Mouse (Mus musculus) MEL (cell line): ENCODE measurements around the gene Slc36a1. TPM values are rescaled to one million over a fixed set of nuclear protein-coding genes. Genes with fewer than 3 reads are reported as not detected.

ENCODE experiments used
- DNase-seq: peaks from one replicate; pipeline ENCODE4 v3.0.0; 2011; ENCODE audit warnings: low read depth, low spot score
- H3K27ac ChIP-seq: 2 replicates; pipeline ENCODE4 v1.5.1; 2012; ENCODE audit warnings: low read depth, mild to moderate bottlenecking, control low read depth, low read length, moderate library complexity; ENCODE audit not compliant: control insufficient read depth
- H3K27me3 ChIP-seq, 2 experiments: fragments of 150-350 bp in 1 of 2; sonication (generic) in 1 of 2; 2 replicates each; pipeline ENCODE4 v1.6.1; 2012; ENCODE audit warnings: low read length in 2 of 2, mild to moderate bottlenecking in 2 of 2, improper control_type of control experiment in 1 of 2, moderate library complexity in 1 of 2; ENCODE audit not compliant: insufficient read depth in 2 of 2, control insufficient read depth in 1 of 2
- H3K36me3 ChIP-seq, 2 experiments: 2 replicates each; pipeline ENCODE4 v1.6.1; 2012 to 2014; ENCODE audit warnings: low read length in 2 of 2, improper control_type of control experiment in 1 of 2, inconsistent platforms in 1 of 2, mild to moderate bottlenecking in 1 of 2; ENCODE audit not compliant: insufficient read depth in 2 of 2, control insufficient read depth in 1 of 2
- H3K4me1 ChIP-seq, 2 experiments: fragments of 150-350 bp in 1 of 2; sonication (generic) in 1 of 2; 2 replicates each; pipeline ENCODE4 v1.6.1; 2012; ENCODE audit warnings: low read length in 2 of 2, improper control_type of control experiment in 1 of 2, mild to moderate bottlenecking in 1 of 2; ENCODE audit not compliant: insufficient read depth in 2 of 2, control insufficient read depth in 1 of 2
- H3K4me3 ChIP-seq, 2 experiments: fragments of 150-350 bp in 1 of 2; sonication (generic) in 1 of 2; 2 replicates each; pipeline ENCODE4 v1.5.1; 2012; ENCODE audit warnings: low read depth in 2 of 2, low read length in 2 of 2, mild to moderate bottlenecking in 2 of 2, moderate library complexity in 2 of 2, control low read depth in 1 of 2, improper control_type of control experiment in 1 of 2; ENCODE audit not compliant: control insufficient read depth in 1 of 2, insufficient read depth in 1 of 2
- H3K79me2 ChIP-seq: 2 replicates; pipeline ENCODE4 v1.6.1; 2012; ENCODE audit warnings: mild to moderate bottlenecking, low read length, moderate library complexity; ENCODE audit not compliant: control insufficient read depth, poor library complexity, insufficient read depth
- H3K9ac ChIP-seq: 2 replicates; pipeline ENCODE4 v1.6.1; 2012; ENCODE audit warnings: low read depth, mild to moderate bottlenecking, control low read depth, low read length, moderate library complexity; ENCODE audit not compliant: control insufficient read depth, poor library complexity, severe bottlenecking
- H3K9me3 ChIP-seq: fragments of 150-350 bp; sonication (generic); replicated peaks from 2 replicates; pipeline ENCODE4 v1.6.1; 2012; ENCODE audit warnings: mild to moderate bottlenecking, low read length, improper control_type of control experiment, moderate library complexity; ENCODE audit not compliant: insufficient read depth
- BHLHE40 ChIP-seq: IDR thresholded peaks from 2 replicates; pipeline ENCODE4 v1.6.1; 2012; ENCODE audit warnings: low read depth, mild to moderate bottlenecking, inconsistent platforms, low read length, improper control_type of control experiment, borderline replicate concordance
- CHD2 ChIP-seq: IDR thresholded peaks from 2 replicates; pipeline ENCODE4 v1.6.1; 2011; ENCODE audit warnings: low read length, improper control_type of control experiment
- E2F4 ChIP-seq: IDR thresholded peaks from 2 replicates; pipeline ENCODE4 v1.6.1; 2011; ENCODE audit warnings: low read depth, low read length, improper control_type of control experiment, borderline replicate concordance
- ELF1 ChIP-seq: IDR thresholded peaks from 2 replicates; pipeline ENCODE4 v1.6.1; 2014; ENCODE audit warnings: low read depth, mild to moderate bottlenecking, inconsistent platforms, low read length, improper control_type of control experiment, moderate library complexity
- EP300 ChIP-seq, 2 experiments: IDR thresholded peaks; 2 replicates each; pipeline ENCODE4 v1.6.1; 2011; ENCODE audit warnings: improper control_type of control experiment in 2 of 2, low read length in 2 of 2, low read depth in 1 of 2, mild to moderate bottlenecking in 1 of 2
- GABPA ChIP-seq: IDR thresholded peaks from 2 replicates; pipeline ENCODE4 v1.6.1; 2012; ENCODE audit warnings: low read depth, mild to moderate bottlenecking, inconsistent platforms, low read length, improper control_type of control experiment, moderate library complexity
- GATA1 ChIP-seq: IDR thresholded peaks from 2 replicates; pipeline ENCODE4 v1.6.1; 2011; ENCODE audit warnings: low read depth, low read length, improper control_type of control experiment
- MAFK ChIP-seq: IDR thresholded peaks from 2 replicates; pipeline ENCODE4 v1.6.1; 2011; ENCODE audit warnings: low read depth, mild to moderate bottlenecking, low read length, improper control_type of control experiment, borderline replicate concordance
- MAX ChIP-seq: IDR thresholded peaks from 2 replicates; pipeline ENCODE4 v1.6.1; 2011; ENCODE audit warnings: low read length, improper control_type of control experiment
- MEF2A ChIP-seq: IDR thresholded peaks from 2 replicates; pipeline ENCODE4 v1.6.1; 2014; ENCODE audit warnings: low read depth, mild to moderate bottlenecking, inconsistent platforms, low read length, improper control_type of control experiment; ENCODE audit not compliant: poor library complexity, insufficient replicate concordance, severe bottlenecking; ENCODE audit errors: extremely low read depth
- MYC ChIP-seq: IDR thresholded peaks from 2 replicates; pipeline ENCODE4 v1.6.1; 2011; ENCODE audit warnings: low read depth, mild to moderate bottlenecking, low read length, improper control_type of control experiment, moderate library complexity
- NELFE ChIP-seq: IDR thresholded peaks from 2 replicates; pipeline ENCODE4 v1.6.1; 2011; ENCODE audit warnings: low read depth, low read length, improper control_type of control experiment
- POLR2A ChIP-seq, 2 experiments: IDR thresholded peaks; 2 replicates each; pipeline ENCODE4 v1.6.1; 2011 to 2012; ENCODE audit warnings: low read length in 2 of 2, mild to moderate bottlenecking in 2 of 2, control low read depth in 1 of 2, improper control_type of control experiment in 1 of 2, low read depth in 1 of 2, moderate library complexity in 1 of 2; ENCODE audit not compliant: control insufficient read depth in 1 of 2, insufficient read depth in 1 of 2, poor library complexity in 1 of 2
- POLR2AphosphoS2 ChIP-seq: IDR thresholded peaks from 2 replicates; pipeline ENCODE4 v1.6.1; 2011; ENCODE audit warnings: low read length, improper control_type of control experiment
- POLR2AphosphoS5 ChIP-seq: IDR thresholded peaks from 2 replicates; pipeline ENCODE4 v1.6.1; 2012; ENCODE audit warnings: low read depth, borderline replicate concordance, mild to moderate bottlenecking, inconsistent platforms, low read length, moderate library complexity, mixed read lengths
- RAD21 ChIP-seq: IDR thresholded peaks from 2 replicates; pipeline ENCODE4 v1.6.1; 2011; ENCODE audit warnings: mild to moderate bottlenecking, low read depth, low read length, improper control_type of control experiment
- RCOR1 ChIP-seq: IDR thresholded peaks from 2 replicates; pipeline ENCODE4 v1.6.1; 2012; ENCODE audit warnings: low read depth, mild to moderate bottlenecking, inconsistent platforms, low read length, improper control_type of control experiment
- SMC3 ChIP-seq: IDR thresholded peaks from 2 replicates; pipeline ENCODE4 v1.6.1; 2011; ENCODE audit warnings: low read depth, low read length, improper control_type of control experiment
- TCF12 ChIP-seq: IDR thresholded peaks from 2 replicates; pipeline ENCODE4 v1.6.1; 2014; ENCODE audit warnings: low read depth, mild to moderate bottlenecking, inconsistent platforms, low read length, improper control_type of control experiment, moderate library complexity
- USF2 ChIP-seq, 2 experiments: IDR thresholded peaks; 2 replicates each; pipeline ENCODE4 v1.6.1; 2011 to 2012; ENCODE audit warnings: improper control_type of control experiment in 2 of 2, low read length in 2 of 2, borderline replicate concordance in 1 of 2, inconsistent platforms in 1 of 2, low read depth in 1 of 2, mild to moderate bottlenecking in 1 of 2; ENCODE audit not compliant: insufficient read depth in 1 of 2
- ZC3H11A ChIP-seq: IDR thresholded peaks from 2 replicates; pipeline ENCODE4 v1.6.1; 2012; ENCODE audit warnings: low read depth, mild to moderate bottlenecking, inconsistent platforms, low read length, improper control_type of control experiment
- ZMIZ1 ChIP-seq: IDR thresholded peaks from 2 replicates; pipeline ENCODE4 v1.6.1; 2012; ENCODE audit warnings: low read depth, mild to moderate bottlenecking, inconsistent platforms, low read length, improper control_type of control experiment, moderate library complexity
- ZNF384 ChIP-seq: IDR thresholded peaks from 2 replicates; pipeline ENCODE4 v1.6.1; 2012; ENCODE audit warnings: low read depth, mild to moderate bottlenecking, inconsistent platforms, low read length, improper control_type of control experiment
- polyA plus RNA-seq, 2 experiments: library from polyadenylated mRNA; stranded (reverse) in 1 of 2; unstranded in 1 of 2; fragments of >175 nt in 1 of 2; fragments of >200 nt in 1 of 2; gene quantifications; 2 replicates each; pipeline versions ENCODE4 v1.2.1 to v1.2.4; 2012; ENCODE audit warnings: low replicate concordance in 2 of 2, low read depth in 1 of 2; ENCODE audit not compliant: insufficient read length in 2 of 2, insufficient read depth in 1 of 2, missing spikeins in 1 of 2
- total RNA-seq: library from RNA; depleted of rRNA; stranded (reverse); fragments of 300-350 nt; gene quantifications from 2 replicates; pipeline ENCODE4 v1.2.3, GENCODE M21; 2012

Slc36a1 gene
- total and polyA plus RNA-seq, 3 experiments = 2.8 to 5.2 TPM; not detected in 1

DNA sequence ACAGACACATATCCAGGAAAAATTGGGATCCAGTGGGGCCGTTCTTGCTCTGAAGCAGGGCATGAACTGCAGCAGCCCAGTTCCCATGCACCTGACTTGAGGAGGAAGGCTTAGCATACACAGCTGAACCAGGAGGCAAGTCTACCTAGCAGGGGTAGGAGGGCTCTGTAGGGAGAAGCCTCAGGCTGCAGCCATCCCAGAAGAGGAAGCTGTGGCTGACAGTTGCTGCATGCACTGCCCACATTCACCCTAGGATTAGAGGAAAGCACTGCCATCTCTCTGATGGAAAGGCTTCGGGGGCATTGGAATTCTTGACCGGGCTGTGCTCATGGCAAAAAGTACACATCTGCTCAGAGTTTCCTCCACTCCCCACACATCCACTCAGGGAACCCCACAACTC lies 24.3 kb upstream of the Slc36a1 start:
- H3K27me3 ChIP-seq = peaks cover 13 to 19% of the 10 kb centered on the region in 2 experiments
- TF ChIP-seq ZNF384 (no peak), MEF2A (no peak), MYC (no peak), SMC3 (no peak), RAD21 (no peak), POLR2A (IDR thresholded peaks at IDR 0.05; ENCODE audit: control insufficient read depth in 1 of 2, insufficient read depth in 1 of 2, low read depth in 1 of 2, low read length in 2 of 2, poor library complexity in 1 of 2) (no peak), TCF12 (no peak), ELF1 (no peak), ZMIZ1 (no peak), RCOR1 (no peak), E2F4 (no peak), GATA1 (no peak), POLR2AphosphoS5 (no peak), USF2 (IDR thresholded peaks at IDR 0.05; ENCODE audit: borderline replicate concordance in 1 of 2, insufficient read depth in 1 of 2, low read depth in 1 of 2, low read length in 2 of 2) (no peak), GABPA (no peak), MAX (no peak), NELFE (no peak)
- DNase-seq = no peak
- H3K79me2 ChIP-seq = no peaks in the 10 kb centered on the region
- no peak overlapping the region for H3K9ac ChIP-seq
- no peaks in the 10 kb centered on the region for H3K36me3 ChIP-seq
- H3K27ac ChIP-seq = no peak overlapping the region
- no peak overlapping the region for H3K4me3 ChIP-seq
- no peaks in the 10 kb centered on the region for H3K9me3 ChIP-seq
- no peaks in the 10 kb centered on the region for H3K4me1 ChIP-seq

DNA sequence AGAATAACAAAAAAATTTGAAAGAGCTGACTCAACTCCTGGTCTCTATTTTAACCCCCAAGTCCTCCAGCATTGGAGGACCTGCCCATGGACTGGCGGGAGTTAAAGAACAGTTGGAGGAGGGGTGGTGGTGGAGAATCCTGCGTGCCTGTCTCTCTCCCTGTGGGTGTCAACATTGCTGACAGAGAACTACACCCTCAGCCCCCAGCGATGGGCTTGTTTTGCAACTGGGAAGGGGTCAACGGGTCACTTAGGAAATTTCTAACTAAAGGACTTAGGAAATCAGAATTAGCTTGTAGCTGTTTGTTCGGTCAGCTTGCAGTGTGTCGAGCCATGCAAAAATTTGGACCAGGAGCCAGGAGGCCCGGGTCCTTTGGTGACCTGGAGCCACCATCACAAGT lies 21.0 kb upstream of the Slc36a1 start:
- Histone ChIP-seq H3K4me3 (no peak overlapping the region), H3K27me3 (peaks cover 18 to 22% of the 10 kb centered on the region in 2 experiments), H3K4me1 (no peaks in the 10 kb centered on the region), H3K36me3 (no peaks in the 10 kb centered on the region), H3K79me2 (no peaks in the 10 kb centered on the region), H3K9me3 (no peaks in the 10 kb centered on the region), H3K9ac (no peak overlapping the region), H3K27ac (no peak overlapping the region)
- no peak for TF ChIP-seq MEF2A
- no peak for TF ChIP-seq POLR2AphosphoS5
- TF ChIP-seq EP300 (IDR thresholded peaks at IDR 0.05; ENCODE audit: low read depth in 1 of 2, low read length in 2 of 2) = no peak
- no peak for TF ChIP-seq ZC3H11A
- TF ChIP-seq MAFK = no peak
- no peak for TF ChIP-seq POLR2AphosphoS2
- no peak for TF ChIP-seq BHLHE40
- no peak for TF ChIP-seq CHD2
- TF ChIP-seq E2F4 = no peak
- no peak for TF ChIP-seq ZMIZ1
- no peak for DNase-seq
